In the genomic region with DNA sequence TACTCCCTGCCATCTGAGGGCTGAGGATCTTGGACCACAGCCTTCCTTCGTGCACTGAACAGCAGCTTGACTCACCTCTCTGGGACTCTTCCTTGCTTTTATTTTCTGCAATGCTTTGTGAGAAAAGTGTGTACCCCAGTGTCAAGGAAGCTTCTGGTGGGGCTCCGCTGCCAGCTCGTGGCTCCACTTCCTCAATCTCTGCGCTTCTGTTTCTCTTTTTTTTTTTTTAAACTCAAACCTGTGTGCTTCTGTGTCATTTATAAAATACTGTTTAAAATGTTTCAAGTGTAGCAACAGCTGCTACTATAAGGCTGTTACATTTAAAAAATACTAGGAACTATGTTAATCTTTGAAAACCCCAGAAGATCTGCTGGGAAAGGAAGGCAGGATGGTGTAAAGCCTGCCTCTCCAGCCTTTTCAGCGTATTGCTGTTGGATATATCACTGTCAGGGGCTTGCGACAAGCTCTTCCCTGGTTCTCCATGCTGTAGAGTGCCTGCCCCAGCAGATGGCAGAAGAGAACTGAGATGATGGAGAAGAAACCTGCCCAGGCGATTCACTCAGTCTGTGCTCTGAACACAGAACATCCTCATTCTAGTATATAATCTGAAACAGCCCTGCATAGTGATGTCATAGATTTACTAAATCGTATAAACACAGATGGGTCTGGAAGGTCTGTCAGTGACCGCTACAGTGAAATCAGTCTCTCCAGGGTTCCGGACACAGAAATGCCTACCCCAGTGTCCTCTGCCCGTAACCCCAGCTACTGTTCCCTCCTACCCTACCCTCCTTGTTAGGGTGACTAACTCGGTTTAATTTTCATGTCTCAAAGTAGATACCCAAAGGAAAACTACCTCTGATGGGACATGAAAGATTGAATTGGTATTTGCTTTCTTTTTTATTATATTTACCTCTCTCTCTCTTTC, we compare ENCODE assay signal across 8 mouse cellular contexts.
DNase-seq lines count a peak whose midpoint lies in the region; ATAC-seq and TF ChIP-seq lines count a peak whose summit lies in the region.

No protein-coding gene starts in this region.

- no peak overlapping the region for H3K9ac ChIP-seq in forebrain, embryonic 16.5 days (replicated peaks; ENCODE audit: low read depth, low read length)
- H3K9ac ChIP-seq in liver, postnatal 0 days (replicated peaks): no peak overlapping the region
- no peak overlapping the region for H3K9ac ChIP-seq in neural tube, embryonic 12.5 days
- H3K9ac ChIP-seq in stomach, postnatal 0 days (ENCODE audit: low read length): no peak overlapping the region

- DNase-seq in cerebellum, adult 11 months: peak; percentile 66
- peak; percentile 51 for DNase-seq in heart, postnatal 25 days (ENCODE audit: low spot score)
- peak; percentile 88 for DNase-seq in layer of hippocampus, adult 11-12 months (ENCODE audit: low spot score)
- DNase-seq in liver, postnatal 0 days: peak; percentile 67
- peak; percentile 77 for DNase-seq in stomach, postnatal 0 days (ENCODE audit: low spot score)

- TF ChIP-seq CTCF in liver, postnatal 0 days (IDR thresholded peaks at IDR 0.05; ENCODE audit: low read depth): peak; percentile 79
- TF ChIP-seq CTCF in stomach, postnatal 0 days (IDR thresholded peaks at IDR 0.05; ENCODE audit: low read depth): peak; percentile 94

- 0 out of 2 replicates have a peak, but pooled peaks cover 4% of the 10 kb centered on the region for H3K4me1 ChIP-seq in forebrain, embryonic 16.5 days (replicated peaks; ENCODE audit: control insufficient read depth, insufficient read depth, low read length)
- H3K4me1 ChIP-seq in liver, postnatal 0 days (ENCODE audit: insufficient read depth): peaks cover 3% of the 10 kb centered on the region; the same call in 1 of the 2 replicates
- H3K4me1 ChIP-seq in neural tube, embryonic 12.5 days: no peaks in the 10 kb centered on the region
- H3K4me1 ChIP-seq in stomach, postnatal 0 days (replicated peaks; ENCODE audit: control insufficient read depth, insufficient read depth): no peaks in the 10 kb centered on the region

- no peaks in the 10 kb centered on the region for H3K27me3 ChIP-seq in forebrain, embryonic 16.5 days (replicated peaks; ENCODE audit: control insufficient read depth, insufficient read depth, low read length)
- H3K27me3 ChIP-seq in liver, postnatal 0 days (ENCODE audit: insufficient read depth, low read length): no peaks in the 10 kb centered on the region
- no peaks in the 10 kb centered on the region for H3K27me3 ChIP-seq in neural tube, embryonic 12.5 days (replicated peaks)
- H3K27me3 ChIP-seq in stomach, postnatal 0 days (ENCODE audit: control insufficient read depth, insufficient read depth, low read length): no peaks in the 10 kb centered on the region

- WGBS in forebrain, embryonic 16.5 days: 53% methylated on average over 12 of the region's 12 CpGs
- WGBS in liver, postnatal 0 days (ENCODE audit: insufficient replicate concordance): 26% methylated on average over 12 of the region's 12 CpGs
- WGBS in neural tube, embryonic 12.5 days: 53% methylated on average over 12 of the region's 12 CpGs
- 27% methylated on average over 12 of the region's 12 CpGs for WGBS in stomach, postnatal 0 days

- no peaks in the 10 kb centered on the region for H3K9me3 ChIP-seq in forebrain, embryonic 16.5 days (ENCODE audit: control insufficient read depth, low read length)
- no peaks in the 10 kb centered on the region for H3K9me3 ChIP-seq in liver, postnatal 0 days (ENCODE audit: low read length)
- no peaks in the 10 kb centered on the region for H3K9me3 ChIP-seq in neural tube, embryonic 12.5 days
- no peaks in the 10 kb centered on the region for H3K9me3 ChIP-seq in stomach, postnatal 0 days (ENCODE audit: control insufficient read depth, low read length)

- TF ChIP-seq EP300 in liver, postnatal 0 days (IDR thresholded peaks at IDR 0.05; ENCODE audit: low read depth): no peak
- TF ChIP-seq EP300 in stomach, postnatal 0 days (optimal IDR thresholded peaks at IDR 0.05): no peak

- H3K4me2 ChIP-seq in forebrain, embryonic 16.5 days (ENCODE audit: low read length): no peak overlapping the region
- no peak overlapping the region; the same call in 1 of the 2 replicates for H3K4me2 ChIP-seq in liver, postnatal 0 days (ENCODE audit: low read depth, low read length)
- H3K4me2 ChIP-seq in neural tube, embryonic 12.5 days (replicated peaks): no peak overlapping the region
- no peak overlapping the region for H3K4me2 ChIP-seq in stomach, postnatal 0 days (replicated peaks; ENCODE audit: low read depth)

- no peaks in the 10 kb centered on the region for H3K36me3 ChIP-seq in forebrain, embryonic 16.5 days (ENCODE audit: control insufficient read depth, insufficient read depth)
- no peaks in the 10 kb centered on the region for H3K36me3 ChIP-seq in liver, postnatal 0 days (replicated peaks; ENCODE audit: insufficient read depth, low read length)
- no peaks in the 10 kb centered on the region for H3K36me3 ChIP-seq in neural tube, embryonic 12.5 days
- no peaks in the 10 kb centered on the region for H3K36me3 ChIP-seq in stomach, postnatal 0 days (ENCODE audit: control insufficient read depth, insufficient read depth, low read length)

- no peak overlapping the region for H3K4me3 ChIP-seq in forebrain, embryonic 16.5 days (replicated peaks; ENCODE audit: low read length)
- H3K4me3 ChIP-seq in liver, postnatal 0 days (ENCODE audit: low read depth, low read length): no peak overlapping the region
- no peak overlapping the region for H3K4me3 ChIP-seq in neural tube, embryonic 12.5 days
- H3K4me3 ChIP-seq in stomach, postnatal 0 days (ENCODE audit: low read depth, low read length): no peak overlapping the region

- no peak overlapping the region for H3K27ac ChIP-seq in forebrain, embryonic 16.5 days (ENCODE audit: low read length)
- no peak overlapping the region for H3K27ac ChIP-seq in liver, postnatal 0 days (ENCODE audit: low read depth)
- no peak overlapping the region for H3K27ac ChIP-seq in neural tube, embryonic 12.5 days
- H3K27ac ChIP-seq in stomach, postnatal 0 days (replicated peaks): no peak overlapping the region

- ATAC-seq in CD4-positive, CD25-positive, alpha-beta regulatory T cell, adult 4 months: peak; percentile 53
- peak; percentile 90 for ATAC-seq in forebrain, embryonic 16.5 days
- ATAC-seq in liver, postnatal 0 days: peak; percentile 69
- ATAC-seq in neural tube, embryonic 12.5 days (ENCODE audit: low FRiP score, low read depth): peak; percentile 73
- ATAC-seq in stomach, postnatal 0 days (ENCODE audit: low FRiP score, low TSS enrichment): peak; percentile 86

- intact Hi-C loops in heart, postnatal 25 days (cut with DNase I): loop anchor here (1.0 to 10.0 kb wide), 4 partner anchors 86 to 511 kb away; partner anchors contain the start of gene Akap13
